Mouse (Mus musculus) liver, postnatal 0 days (tissue): Measurements from ENCODE around the gene Edil3.

Experiments used
- CTCF ChIP-seq: sonication (generic); IDR thresholded peaks from 2 replicates; pipeline ENCODE4 v1.5.1; 2016; ENCODE audit warnings: antibody characterized with exemption, low read depth
- EP300 ChIP-seq: IDR thresholded peaks from 2 replicates; pipeline ENCODE4 v1.6.1; 2016; ENCODE audit warnings: antibody characterized with exemption, low read depth, mild to moderate bottlenecking

GRCm38 (mm10) chr13:89119809-89120208, 298.5 kb downstream of the Edil3 start:
- TF ChIP-seq CTCF (no peak), EP300 (no peak)
